Mouse (Mus musculus): Measurements from ENCODE around the gene Gm49711. TPM values are rescaled to one million over a fixed set of nuclear protein-coding genes. Genes with fewer than 3 reads are reported as not detected.
"Not testable (repeated sequence)": the region's sequence is repeated elsewhere in the genome, so short reads cannot be mapped to it uniquely, and the experiment has no call there.

The Gm49711 gene
- polyA plus RNA-seq, 1 experiment = not detected

DNA sequence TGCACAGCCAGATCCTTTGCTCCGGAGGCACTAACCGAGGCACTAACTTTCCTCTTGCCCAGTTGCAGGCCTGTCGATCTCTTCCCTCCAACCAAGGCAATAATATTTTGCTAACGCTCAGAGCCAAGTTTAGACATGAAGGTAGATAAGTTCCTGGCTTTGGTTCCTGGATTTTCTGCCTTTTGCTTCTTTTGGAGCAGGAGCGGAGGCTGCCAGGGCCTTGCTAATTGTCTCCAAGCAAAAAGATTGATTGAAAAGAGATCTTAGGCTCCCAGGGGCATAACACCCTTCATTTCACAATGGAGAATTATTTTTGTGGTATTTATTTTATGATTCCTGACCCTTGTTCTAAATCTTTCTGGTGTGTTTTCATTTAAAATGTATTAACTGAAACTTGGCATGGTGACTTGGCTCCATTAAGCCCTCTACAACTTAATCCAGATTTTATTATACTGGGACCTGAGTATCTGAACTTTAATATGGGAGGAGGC is 151.2 kb downstream of the Gm49711 start:
- Histone ChIP-seq H3K4me3 (no peak overlapping the region), H3K4me2 (ENCODE audit: low read depth) (no peak overlapping the region), H3ac (ENCODE audit: control insufficient read depth, insufficient read length) (no peak overlapping the region), H3K79me2 (ENCODE audit: control insufficient read depth, insufficient read depth) (no peaks in the 10 kb centered on the region), H3K27me3 (ENCODE audit: control insufficient read depth, insufficient read depth, insufficient read length) (peaks cover 7% of the 10 kb centered on the region), H3K36me3 (ENCODE audit: control insufficient read depth, insufficient read depth) (no peaks in the 10 kb centered on the region)
- TF ChIP-seq MYOG (IDR thresholded peaks at IDR 0.05; ENCODE audit: control insufficient read depth in 1 of 3, insufficient read depth in 1 of 3, insufficient read length in 2 of 3, low read depth in 2 of 3) = no peak
- TF ChIP-seq REST (IDR thresholded peaks at IDR 0.05; ENCODE audit: insufficient read depth, insufficient read length) = no peak
- TF ChIP-seq SRF (IDR thresholded peaks at IDR 0.05; ENCODE audit: control insufficient read depth, insufficient read length, low read depth) = no peak
- TF ChIP-seq USF1 (IDR thresholded peaks at IDR 0.05; ENCODE audit: low read depth) = no peak
- no peak for TF ChIP-seq TCF3 (IDR thresholded peaks at IDR 0.05; ENCODE audit: insufficient read length, low read depth)
- no peak for TF ChIP-seq MAX (IDR thresholded peaks at IDR 0.05; ENCODE audit: low read depth)
- no peak for TF ChIP-seq CEBPB (IDR thresholded peaks at IDR 0.05; ENCODE audit: insufficient read depth, poor library complexity, severe bottlenecking)
- TF ChIP-seq E2F4 (IDR thresholded peaks at IDR 0.05; ENCODE audit: insufficient read depth) = no peak
- no peak for TF ChIP-seq TCF12 (IDR thresholded peaks at IDR 0.05; ENCODE audit: insufficient read depth, poor library complexity, severe bottlenecking)
- TF ChIP-seq POLR2A (IDR thresholded peaks at IDR 0.05; ENCODE audit: insufficient read length, low read depth) = no peak
- no peak for TF ChIP-seq MYOD1 (IDR thresholded peaks at IDR 0.05; ENCODE audit: control insufficient read depth in 1 of 3, insufficient read length in 2 of 3, low read depth in 2 of 3)
- TF ChIP-seq POLR2AphosphoS2 (IDR thresholded peaks at IDR 0.05; ENCODE audit: insufficient read length, low read depth) = no peak

DNA sequence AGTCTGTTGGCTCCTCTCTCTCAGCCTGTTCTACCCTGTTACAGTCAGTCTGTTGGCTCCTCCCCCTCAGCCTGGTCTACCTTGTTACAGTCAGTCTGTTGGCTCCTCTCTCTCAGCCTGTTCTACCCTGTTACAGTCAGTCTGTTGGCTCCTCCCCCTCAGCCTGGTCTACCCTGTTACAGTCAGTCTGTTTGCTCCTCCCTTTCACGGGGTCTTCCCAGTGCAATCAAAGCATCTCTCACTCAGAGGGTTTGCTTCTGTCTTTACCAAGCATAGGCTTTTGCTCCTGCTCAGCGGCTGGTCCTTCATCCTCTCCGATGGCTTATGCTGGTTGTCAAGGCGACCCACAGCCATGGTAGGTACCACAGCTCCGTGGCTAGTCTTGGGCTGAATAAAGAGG is 152.2 kb downstream of the Gm49711 start:
- not testable (repeated sequence) for H3K4me2 ChIP-seq (ENCODE audit: low read depth); H3K36me3 ChIP-seq (ENCODE audit: control insufficient read depth, insufficient read depth); H3ac ChIP-seq (ENCODE audit: control insufficient read depth, insufficient read length); H3K79me2 ChIP-seq (ENCODE audit: control insufficient read depth, insufficient read depth); H3K27me3 ChIP-seq (ENCODE audit: control insufficient read depth, insufficient read depth, insufficient read length); H3K4me3 ChIP-seq

DNA sequence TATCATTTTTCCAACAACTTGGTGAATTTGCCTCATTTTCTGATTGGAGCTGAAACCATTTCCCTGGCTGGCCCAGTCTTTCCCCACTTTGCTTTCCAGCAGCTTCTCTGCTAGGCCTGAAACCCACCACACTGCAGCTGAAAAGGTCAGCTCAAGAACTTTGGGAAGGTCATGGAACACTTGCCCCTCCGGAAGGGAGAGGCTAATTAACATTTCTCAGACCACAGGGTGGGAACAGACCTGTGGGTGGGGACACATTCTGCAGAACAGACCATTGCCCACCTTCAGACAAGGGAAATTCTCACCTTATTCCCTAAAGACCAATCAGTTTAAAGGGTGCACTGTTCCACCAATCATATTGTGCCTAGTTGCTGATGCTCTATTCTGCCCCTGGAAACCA is 155.8 kb downstream of the Gm49711 start:
- H3K79me2 ChIP-seq (ENCODE audit: control insufficient read depth, insufficient read depth); H3K4me3 ChIP-seq; H3K36me3 ChIP-seq (ENCODE audit: control insufficient read depth, insufficient read depth); H3ac ChIP-seq (ENCODE audit: control insufficient read depth, insufficient read length); H3K4me2 ChIP-seq (ENCODE audit: low read depth): not testable (repeated sequence)
- H3K27me3 ChIP-seq (ENCODE audit: control insufficient read depth, insufficient read depth, insufficient read length) = peaks cover 13% of the 10 kb centered on the region

DNA sequence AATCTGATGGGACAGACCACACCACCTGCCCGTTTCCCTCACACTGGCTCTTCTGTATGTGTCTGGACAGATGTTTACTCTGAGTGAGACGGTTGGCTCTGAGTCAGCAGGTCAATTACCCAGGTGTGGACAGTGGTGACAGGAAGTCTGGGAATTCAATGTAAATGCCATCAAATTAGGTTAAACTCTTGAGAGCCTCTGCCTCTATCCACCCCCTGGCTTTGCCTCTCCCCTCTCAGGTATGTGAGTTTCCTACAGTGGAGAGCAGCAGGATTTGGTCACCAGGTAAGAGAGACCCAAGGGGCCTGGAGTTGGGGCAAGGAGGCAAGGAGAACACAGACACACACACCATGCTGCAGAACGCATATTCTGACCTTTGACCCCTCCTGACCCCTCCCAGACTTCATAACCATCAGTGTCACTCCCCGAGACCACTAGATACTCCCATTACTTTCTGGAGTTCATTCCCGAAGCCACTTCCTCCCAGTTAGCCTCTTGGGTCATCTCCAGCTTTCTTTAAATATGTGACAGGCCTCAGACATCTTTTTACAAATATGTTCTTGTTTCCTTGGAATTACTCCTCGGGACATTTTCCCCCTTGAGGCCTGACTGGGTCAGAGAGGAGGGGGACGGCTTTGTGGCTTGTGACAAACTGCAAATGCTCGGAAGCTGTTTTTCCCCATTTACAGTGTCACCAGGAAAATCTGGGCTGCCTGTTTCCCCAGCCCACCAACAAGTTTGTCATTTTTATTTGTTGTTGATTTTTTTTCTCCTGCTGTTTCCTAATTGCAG is 157.7 kb downstream of the Gm49711 start:
- no peaks in the 10 kb centered on the region for H3K36me3 ChIP-seq (ENCODE audit: control insufficient read depth, insufficient read depth)
- H3K79me2 ChIP-seq (ENCODE audit: control insufficient read depth, insufficient read depth) = no peaks in the 10 kb centered on the region
- TF ChIP-seq REST (IDR thresholded peaks at IDR 0.05; ENCODE audit: insufficient read depth, insufficient read length) = no peak
- TF ChIP-seq MAX (IDR thresholded peaks at IDR 0.05; ENCODE audit: low read depth) = no peak
- TF ChIP-seq POLR2AphosphoS2 (IDR thresholded peaks at IDR 0.05; ENCODE audit: insufficient read length, low read depth) = no peak
- no peak for TF ChIP-seq SRF (IDR thresholded peaks at IDR 0.05; ENCODE audit: control insufficient read depth, insufficient read length, low read depth)
- no peak for TF ChIP-seq USF1 (IDR thresholded peaks at IDR 0.05; ENCODE audit: low read depth)
- no peak for TF ChIP-seq CEBPB (IDR thresholded peaks at IDR 0.05; ENCODE audit: insufficient read depth, poor library complexity, severe bottlenecking)
- no peak for TF ChIP-seq TCF12 (IDR thresholded peaks at IDR 0.05; ENCODE audit: insufficient read depth, poor library complexity, severe bottlenecking)
- no peak for TF ChIP-seq E2F4 (IDR thresholded peaks at IDR 0.05; ENCODE audit: insufficient read depth)
- TF ChIP-seq POLR2A (IDR thresholded peaks at IDR 0.05; ENCODE audit: insufficient read length, low read depth) = no peak
- TF ChIP-seq MYOD1 (IDR thresholded peaks at IDR 0.05; ENCODE audit: control insufficient read depth in 1 of 3, insufficient read length in 2 of 3, low read depth in 2 of 3) = no peak
- TF ChIP-seq MYOG (IDR thresholded peaks at IDR 0.05; ENCODE audit: control insufficient read depth in 1 of 3, insufficient read depth in 1 of 3, insufficient read length in 2 of 3, low read depth in 2 of 3) = no peak
- TF ChIP-seq TCF3 (IDR thresholded peaks at IDR 0.05; ENCODE audit: insufficient read length, low read depth) = no peak
- H3K27me3 ChIP-seq (ENCODE audit: control insufficient read depth, insufficient read depth, insufficient read length) = peaks cover 14% of the 10 kb centered on the region
- H3ac ChIP-seq (ENCODE audit: control insufficient read depth, insufficient read length) = no peak overlapping the region
- no peak overlapping the region for H3K4me3 ChIP-seq
- H3K4me2 ChIP-seq (ENCODE audit: low read depth) = no peak overlapping the region

DNA sequence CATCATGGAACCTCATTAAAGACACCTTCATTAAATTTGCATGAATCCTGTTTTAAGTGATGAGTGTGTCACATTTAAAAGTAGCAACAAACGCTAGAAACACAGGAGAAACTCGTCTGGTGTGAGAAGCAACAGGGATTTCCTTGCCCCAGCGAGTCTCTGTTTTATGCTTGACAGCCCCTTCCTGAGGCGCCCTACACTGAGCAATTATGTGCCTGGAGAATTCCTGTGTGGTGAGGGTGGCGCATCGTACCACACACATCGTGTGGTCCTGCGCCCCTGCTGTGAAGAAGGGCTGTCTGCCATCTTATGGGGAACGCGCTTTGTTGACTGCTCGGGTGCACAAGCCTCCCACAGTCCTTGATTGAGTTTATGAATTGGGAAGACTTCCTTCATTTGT is 162.6 kb downstream of the Gm49711 start:
- Histone ChIP-seq H3K4me3 (no peak overlapping the region), H3K79me2 (ENCODE audit: control insufficient read depth, insufficient read depth) (no peaks in the 10 kb centered on the region), H3K4me2 (ENCODE audit: low read depth) (no peak overlapping the region), H3K27me3 (ENCODE audit: control insufficient read depth, insufficient read depth, insufficient read length) (peaks cover 21% of the 10 kb centered on the region), H3K36me3 (ENCODE audit: control insufficient read depth, insufficient read depth) (no peaks in the 10 kb centered on the region), H3ac (ENCODE audit: control insufficient read depth, insufficient read length) (no peak overlapping the region)
- TF ChIP-seq CEBPB (IDR thresholded peaks at IDR 0.05; ENCODE audit: insufficient read depth, poor library complexity, severe bottlenecking) (no peak), SRF (IDR thresholded peaks at IDR 0.05; ENCODE audit: control insufficient read depth, insufficient read length, low read depth) (no peak), MAX (IDR thresholded peaks at IDR 0.05; ENCODE audit: low read depth) (no peak)

Measured in myocyte (in vitro differentiated cells).